Mouse (Mus musculus) lung, postnatal 0 days (tissue): Measurements from ENCODE around the gene Ccdc85c. TPM values are rescaled to one million over a fixed set of nuclear protein-coding genes. Genes with fewer than 3 reads are reported as not detected.

Experiments used
- ATAC-seq: fragments of 200-750 bp; cut with Nextera tagmentation; 2 replicates; pipeline ENCODE4 v1.8.0; 2017; ENCODE audit warnings: moderate library complexity
- DNase-seq: peaks from one replicate; pipeline ENCODE4 v3.0.0-alpha.2; 2016; ENCODE audit warnings: low spot score
- H3K27ac ChIP-seq: fragments of 300-500 bp; sonication (generic); 2 replicates; pipeline ENCODE4 v1.5.1; 2014; ENCODE audit warnings: antibody characterized with exemption, mild to moderate bottlenecking, low read length, mixed read lengths
- H3K27me3 ChIP-seq: fragments of 300-500 bp; sonication (generic); replicated peaks from 2 replicates; pipeline ENCODE4 v1.6.1; 2014; ENCODE audit warnings: low read length, mixed read lengths; ENCODE audit not compliant: insufficient read depth
- H3K36me3 ChIP-seq: fragments of 300-500 bp; sonication (generic); 2 replicates; pipeline ENCODE4 v1.6.1; 2014; ENCODE audit warnings: low read length, mixed read lengths; ENCODE audit not compliant: insufficient read depth
- H3K4me1 ChIP-seq: fragments of 300-500 bp; sonication (generic); 2 replicates; pipeline ENCODE4 v1.6.1; 2014; ENCODE audit warnings: antibody characterized with exemption, low read depth, low read length, mixed read lengths; ENCODE audit not compliant: insufficient read depth
- H3K4me2 ChIP-seq: fragments of 300-500 bp; sonication (generic); replicated peaks from 2 replicates; pipeline ENCODE4 v1.6.1; 2014; ENCODE audit warnings: low read depth, mild to moderate bottlenecking, low read length, moderate library complexity, mixed read lengths
- H3K4me3 ChIP-seq: fragments of 300-500 bp; sonication (generic); 2 replicates; pipeline ENCODE4 v1.5.1; 2014; ENCODE audit warnings: low read depth, low read length
- H3K9ac ChIP-seq: fragments of 300-500 bp; sonication (generic); replicated peaks from 2 replicates; pipeline ENCODE4 v1.6.1; 2014; ENCODE audit warnings: low read depth, mild to moderate bottlenecking
- H3K9me3 ChIP-seq: fragments of 300-500 bp; sonication (generic); 2 replicates; pipeline ENCODE4 v1.6.1; 2016; ENCODE audit warnings: low read length, mixed read lengths
- CTCF ChIP-seq: IDR thresholded peaks from 2 replicates; pipeline ENCODE4 v1.5.1; 2016; ENCODE audit warnings: antibody characterized with exemption, mild to moderate bottlenecking
- EP300 ChIP-seq: IDR thresholded peaks from 2 replicates; pipeline ENCODE4 v1.6.1; 2016; ENCODE audit warnings: antibody characterized with exemption, mild to moderate bottlenecking, control low read depth
- WGBS: fragments of 180-500 bp; shearing (Covaris S2); extraction: QIAGEN DNeasy Blood & Tissue Kit; methylation state at CpG from one replicate; pipeline ENCODE4 v1.1.7; 2014; 5-methylcytosine and 5-hydroxymethylcytosine counted together
- polyA plus RNA-seq: library from polyadenylated mRNA; unstranded; fragments of >200 nt; fragmentation: Nextera tagmentation; extraction: Ambion mirVana; gene quantifications from 2 replicates; pipeline ENCODE4 v1.2.1, GENCODE M21; 2015

Gene Ccdc85c
- polyA plus RNA-seq, 1 experiment from 2014 or later, result 4.5 TPM

GRCm38 (mm10) chr12:108273466-108274312 is 1.5 kb downstream of the Ccdc85c start:
- Histone ChIP-seq H3K9ac (peak overlapping the region; percentile 39; the same call in 1 of the 2 replicates), H3K4me1 (peaks cover 26% of the 10 kb centered on the region)
- 7% methylated on average over 21 of the region's 21 CpGs for WGBS

DNA sequence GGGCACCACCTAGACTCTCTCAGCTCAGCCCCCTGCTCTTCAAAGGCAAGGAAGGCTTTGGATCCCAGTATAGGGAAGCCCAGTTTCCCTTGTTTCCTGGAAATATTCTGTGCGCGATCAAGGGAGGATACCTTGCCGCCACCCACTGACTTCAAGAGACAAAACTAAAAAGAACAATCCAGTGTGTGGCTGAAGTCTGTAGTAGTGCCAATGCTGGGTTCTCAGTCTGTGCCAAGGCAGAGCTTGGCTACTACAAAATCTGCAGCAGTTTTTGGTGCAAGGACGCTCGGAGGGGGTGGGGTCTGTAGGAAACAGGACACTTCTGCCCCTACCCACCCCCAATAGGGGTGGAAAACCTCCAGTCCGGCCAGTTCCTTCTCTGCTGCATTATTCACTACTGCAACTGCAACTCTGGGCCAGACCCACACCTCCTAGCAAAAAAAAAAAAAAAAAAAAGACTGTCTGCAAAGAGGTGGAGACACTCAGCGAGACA is 3.0 kb downstream of the Ccdc85c start:
- H3K27me3 ChIP-seq, result no peaks in the 10 kb centered on the region
- 54% methylated on average over 7 of the region's 7 CpGs for WGBS
- no peak overlapping the region for H3K9ac ChIP-seq
- DNase-seq, result no peak
- no peak overlapping the region for H3K4me2 ChIP-seq
- H3K4me3 ChIP-seq, result no peak overlapping the region
- no peaks in the 10 kb centered on the region for H3K9me3 ChIP-seq
- H3K27ac ChIP-seq, result no peak overlapping the region
- H3K4me1 ChIP-seq, result peaks cover 25% of the 10 kb centered on the region
- TF ChIP-seq CTCF, result no peak
- H3K36me3 ChIP-seq, result no peaks in the 10 kb centered on the region
- ATAC-seq, result no peak

More at GRCm38 (mm10) chr12:108273466-108274312, 1.5 kb downstream of the Ccdc85c start:
- peak; percentile 42 for DNase-seq
- ATAC-seq, result no peak
- no peaks in the 10 kb centered on the region for H3K36me3 ChIP-seq
- no peak for TF ChIP-seq EP300
- no peak for TF ChIP-seq CTCF
- peak overlapping the region; percentile 69 for H3K4me3 ChIP-seq
- H3K27me3 ChIP-seq, result no peaks in the 10 kb centered on the region
- no peaks in the 10 kb centered on the region for H3K9me3 ChIP-seq
- no peak overlapping the region for H3K27ac ChIP-seq
- H3K4me2 ChIP-seq, result peak overlapping the region; percentile 98

- peaks cover 26% of the 10 kb centered on the region for H3K4me1 ChIP-seq
- no peak overlapping the region for H3K4me3 ChIP-seq
- DNase-seq (no peak), ATAC-seq (no peak)
- H3K27me3 ChIP-seq, result no peaks in the 10 kb centered on the region
- WGBS, result 77% methylated on average over 16 of the region's 16 CpGs
- H3K9me3 ChIP-seq, result no peaks in the 10 kb centered on the region
- no peak overlapping the region for H3K27ac ChIP-seq
- H3K36me3 ChIP-seq, result no peaks in the 10 kb centered on the region
- H3K4me2 ChIP-seq, result no peak overlapping the region
- no peak overlapping the region for H3K9ac ChIP-seq
- TF ChIP-seq EP300 (no peak), CTCF (no peak)
Measured at GRCm38 (mm10) chr12:108271351-108272142, 3.7 kb downstream of the Ccdc85c start.

- ATAC-seq, result no peak
- H3K4me1 ChIP-seq, result peaks cover 33% of the 10 kb centered on the region
- WGBS, result 37% methylated on average over 13 of the region's 13 CpGs
- H3K27ac ChIP-seq, result no peak overlapping the region
- TF ChIP-seq EP300, result no peak
- TF ChIP-seq CTCF, result no peak
- H3K9me3 ChIP-seq, result no peaks in the 10 kb centered on the region
- no peak for DNase-seq
- no peak overlapping the region for H3K9ac ChIP-seq
- H3K4me2 ChIP-seq, result no peak overlapping the region
- H3K27me3 ChIP-seq, result no peaks in the 10 kb centered on the region
- H3K4me3 ChIP-seq, result no peak overlapping the region
- H3K36me3 ChIP-seq, result no peaks in the 10 kb centered on the region
Measured at GRCm38 (mm10) chr12:108270240-108270919, 4.8 kb downstream of the Ccdc85c start.

- DNase-seq (no peak), ATAC-seq (no peak)
- Histone ChIP-seq H3K4me3 (no peak overlapping the region), H3K27me3 (no peaks in the 10 kb centered on the region), H3K9me3 (no peaks in the 10 kb centered on the region), H3K4me2 (no peak overlapping the region), H3K9ac (no peak overlapping the region), H3K4me1 (peaks cover 36% of the 10 kb centered on the region), H3K36me3 (no peaks in the 10 kb centered on the region), H3K27ac (no peak overlapping the region)
- no peak for TF ChIP-seq CTCF
- TF ChIP-seq EP300, result no peak
- 56% methylated on average over 5 of the region's 5 CpGs for WGBS
Measured at GRCm38 (mm10) chr12:108269699-108270098, 5.5 kb downstream of the Ccdc85c start.

DNA sequence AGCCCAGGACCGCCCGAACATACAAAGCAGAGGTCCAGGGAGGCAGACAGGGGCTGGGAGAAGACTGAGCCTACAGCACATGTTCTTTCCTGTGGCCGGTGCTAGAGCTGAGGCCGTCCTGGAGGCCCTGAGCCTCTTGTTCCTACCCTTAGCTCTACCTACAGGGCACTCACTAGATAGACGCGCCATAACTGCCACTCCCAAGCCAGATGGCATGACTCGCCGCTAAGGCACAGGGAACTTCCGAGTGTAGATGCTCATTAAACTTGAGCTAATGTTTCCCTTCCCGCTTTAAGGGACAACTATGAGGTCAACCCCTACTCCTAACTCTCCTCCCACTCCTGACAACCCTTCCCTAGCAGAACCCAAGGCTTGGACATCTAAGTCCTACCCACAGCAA is 6.3 kb downstream of the Ccdc85c start:
- no peaks in the 10 kb centered on the region for H3K27me3 ChIP-seq

More for the DNA sequence above, 6.3 kb downstream of the Ccdc85c start:
- Histone ChIP-seq H3K4me1 (peaks cover 33% of the 10 kb centered on the region), H3K27ac (no peak overlapping the region), H3K9me3 (no peaks in the 10 kb centered on the region), H3K4me3 (no peak overlapping the region), H3K4me2 (no peak overlapping the region), H3K9ac (no peak overlapping the region), H3K36me3 (no peaks in the 10 kb centered on the region)
- ATAC-seq (no peak), DNase-seq (no peak)
- no peak for TF ChIP-seq CTCF
- TF ChIP-seq EP300, result no peak
- 84% methylated on average over 10 of the region's 10 CpGs for WGBS
